ENCODE assay signal across 24 mouse cellular contexts in genomic region chr19:15175221-15175620, GRCm38 (mm10).
A peak's percentile ranks its signal among the peaks of the same experiment; 100 is the strongest.
DNase-seq lines count a peak whose midpoint lies in the region; ATAC-seq and TF ChIP-seq lines count a peak whose summit lies in the region.
"Had no signal": no experiment of that assay in that cellular context is flagged by ENCODE, and none has a peak within 500 bp of the region (broad histone marks: within the 10 kb centered on the region; RNA-seq: fewer than 3 reads in every experiment).

No protein-coding gene starts in this region.

- H3K36me3 ChIP-seq in hindbrain, embryonic 16.5 days (ENCODE audit: control insufficient read depth, insufficient read depth, low read length) = no peaks in the 10 kb centered on the region
- H3K36me3 ChIP-seq in hindbrain, embryonic 10.5 days = no peaks in the 10 kb centered on the region
- H3K36me3 ChIP-seq in lung, postnatal 0 days (ENCODE audit: insufficient read depth, low read length) = no peaks in the 10 kb centered on the region
- H3K36me3 ChIP-seq: embryonic facial prominence, embryonic 12.5 days; forebrain, embryonic 12.5 days; forebrain, embryonic 15.5 days; hindbrain, embryonic 13.5 days had no signal

- H3K9ac ChIP-seq in hindbrain, embryonic 16.5 days (ENCODE audit: low read depth, low read length) = no peak overlapping the region
- no peak overlapping the region for H3K9ac ChIP-seq in lung, postnatal 0 days (replicated peaks; ENCODE audit: low read depth)
- H3K9ac ChIP-seq: embryonic facial prominence, embryonic 12.5 days; forebrain, embryonic 12.5 days; forebrain, embryonic 15.5 days; hindbrain, embryonic 13.5 days had no signal

- no peak for TF ChIP-seq CTCF in lung, postnatal 0 days (IDR thresholded peaks at IDR 0.05)

- H3K4me3 ChIP-seq in hindbrain, embryonic 16.5 days (ENCODE audit: low read length) = no peak overlapping the region
- H3K4me3 ChIP-seq in hindbrain, embryonic 10.5 days = no peak overlapping the region
- no peak overlapping the region for H3K4me3 ChIP-seq in lung, postnatal 0 days (ENCODE audit: low read depth, low read length)
- H3K4me3 ChIP-seq: embryonic facial prominence, embryonic 12.5 days; erythroblast, embryonic 14.5 days; forebrain, embryonic 12.5 days; forebrain, embryonic 15.5 days; gastrocnemius, adult 2 months; hindbrain, embryonic 13.5 days had no signal

- ATAC-seq in hindbrain, embryonic 16.5 days = peak; percentile 60; the same call in 1 of the 2 replicates
- ATAC-seq in lung, postnatal 0 days = no peak
- ATAC-seq: CD4-positive, CD25-positive, alpha-beta regulatory T cell, adult 4 months; forebrain, embryonic 15.5 days; hindbrain, postnatal 0 days; inflammation-experienced regulatory T-cells, adult 6 months had no signal

- no peaks in the 10 kb centered on the region for H3K27me3 ChIP-seq in hindbrain, embryonic 16.5 days (replicated peaks; ENCODE audit: control insufficient read depth, insufficient read depth, low read length)
- H3K27me3 ChIP-seq in hindbrain, embryonic 10.5 days (ENCODE audit: insufficient read depth, poor library complexity, severe bottlenecking) = no peaks in the 10 kb centered on the region
- no peaks in the 10 kb centered on the region for H3K27me3 ChIP-seq in lung, postnatal 0 days (replicated peaks; ENCODE audit: insufficient read depth, low read length)
- H3K27me3 ChIP-seq: embryonic facial prominence, embryonic 12.5 days; forebrain, embryonic 12.5 days; forebrain, embryonic 15.5 days; hindbrain, embryonic 13.5 days had no signal

- no peak overlapping the region for H3K27ac ChIP-seq in hindbrain, embryonic 16.5 days (ENCODE audit: low read depth, low read length)
- H3K27ac ChIP-seq in hindbrain, embryonic 10.5 days = no peak overlapping the region
- H3K27ac ChIP-seq in lung, postnatal 0 days (ENCODE audit: low read length) = no peak overlapping the region
- H3K27ac ChIP-seq: embryonic facial prominence, embryonic 12.5 days; forebrain, embryonic 12.5 days; forebrain, embryonic 15.5 days; gastrocnemius, adult 2 months; hindbrain, embryonic 13.5 days; hindbrain, postnatal 0 days had no signal

- TF ChIP-seq EP300 in lung, postnatal 0 days (IDR thresholded peaks at IDR 0.05) = no peak

- no peak for DNase-seq in hindbrain, embryonic 10.5 days (ENCODE audit: low spot score)
- peak; percentile 6 for DNase-seq in left cerebral cortex, adult 11 months (ENCODE audit: low spot score)
- no peak for DNase-seq in left cerebral cortex, adult 9 months (ENCODE audit: low spot score in 2 of 2)
- peak; percentile 8 for DNase-seq in testis, postnatal 14 days (ENCODE audit: low spot score)
- no peak for DNase-seq in testis, postnatal 10 days (ENCODE audit: low spot score)
- DNase-seq in lung, postnatal 0 days (ENCODE audit: low spot score) = no peak
- DNase-seq: adrenal gland, postnatal 10 days; adrenal gland, postnatal 36 days; cerebellum, adult 18-20 months; cerebellum, adult 9-10 months; cerebellum, postnatal 14 days; gastrocnemius, adult 2 months; gastrocnemius, postnatal 14 days; heart, adult 11 months had no signal

- no peaks in the 10 kb centered on the region for H3K4me1 ChIP-seq in hindbrain, embryonic 16.5 days (ENCODE audit: control insufficient read depth, insufficient read depth, low read depth, low read length)
- no peaks in the 10 kb centered on the region for H3K4me1 ChIP-seq in hindbrain, embryonic 10.5 days (replicated peaks)
- no peaks in the 10 kb centered on the region for H3K4me1 ChIP-seq in lung, postnatal 0 days (ENCODE audit: insufficient read depth, low read depth, low read length)
- H3K4me1 ChIP-seq: embryonic facial prominence, embryonic 12.5 days; forebrain, embryonic 12.5 days; forebrain, embryonic 15.5 days; hindbrain, embryonic 13.5 days had no signal

- no peaks in the 10 kb centered on the region for H3K9me3 ChIP-seq in hindbrain, embryonic 16.5 days (ENCODE audit: control insufficient read depth, low read length)
- no peaks in the 10 kb centered on the region for H3K9me3 ChIP-seq in hindbrain, embryonic 10.5 days
- no peaks in the 10 kb centered on the region for H3K9me3 ChIP-seq in lung, postnatal 0 days (ENCODE audit: low read length)
- H3K9me3 ChIP-seq: forebrain, embryonic 12.5 days; forebrain, embryonic 15.5 days; hindbrain, embryonic 13.5 days had no signal

- H3K4me2 ChIP-seq in hindbrain, embryonic 16.5 days (ENCODE audit: low read length) = no peak overlapping the region
- no peak overlapping the region for H3K4me2 ChIP-seq in lung, postnatal 0 days (replicated peaks; ENCODE audit: low read depth, low read length)
- H3K4me2 ChIP-seq: embryonic facial prominence, embryonic 12.5 days; forebrain, embryonic 12.5 days; forebrain, embryonic 15.5 days; heart, embryonic 11.5 days; hindbrain, embryonic 13.5 days had no signal

Comparison
In these comparisons a context has a peak if more than half of its experiments do, and no peak if none do; other contexts are left out.
1. DNase-seq: peak in left cerebral cortex, adult 11 months (single experiment) and testis, postnatal 14 days (single experiment); none in hindbrain, embryonic 10.5 days (single experiment), left cerebral cortex, adult 9 months (0 of 2), testis, postnatal 10 days (single experiment) and lung, postnatal 0 days (single experiment).